Mouse (Mus musculus) cerebellum, postnatal 36 days (tissue): ENCODE data around the gene Ninj1.

ENCODE experiments used
- DNase-seq, 2 experiments: peaks; one replicate each; pipeline ENCODE4 v3.0.0; 2021 to 2022; ENCODE audit warnings: mixed read lengths in 2 of 2

Gene Ninj1

DNA sequence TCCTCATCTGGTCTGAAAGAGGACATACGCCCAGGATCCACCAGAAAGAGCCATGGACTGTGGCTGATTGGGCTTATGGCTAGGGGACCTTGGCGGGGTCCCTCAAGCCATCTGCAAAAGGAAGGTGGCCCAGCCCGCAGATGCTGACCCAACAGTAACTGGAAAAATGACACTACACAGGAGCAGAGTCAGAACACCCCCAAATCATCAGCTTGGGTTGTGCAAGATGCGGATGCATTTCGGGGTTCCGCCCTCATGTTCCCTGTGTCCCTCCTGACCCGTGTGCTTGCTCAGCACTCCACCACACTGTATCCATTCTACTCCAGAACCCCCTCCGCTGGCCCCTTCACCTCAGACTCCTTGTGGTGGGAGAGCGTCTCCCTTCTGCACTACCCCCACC is 11.4 kb downstream of the Ninj1 start:
- no peak for DNase-seq

DNA sequence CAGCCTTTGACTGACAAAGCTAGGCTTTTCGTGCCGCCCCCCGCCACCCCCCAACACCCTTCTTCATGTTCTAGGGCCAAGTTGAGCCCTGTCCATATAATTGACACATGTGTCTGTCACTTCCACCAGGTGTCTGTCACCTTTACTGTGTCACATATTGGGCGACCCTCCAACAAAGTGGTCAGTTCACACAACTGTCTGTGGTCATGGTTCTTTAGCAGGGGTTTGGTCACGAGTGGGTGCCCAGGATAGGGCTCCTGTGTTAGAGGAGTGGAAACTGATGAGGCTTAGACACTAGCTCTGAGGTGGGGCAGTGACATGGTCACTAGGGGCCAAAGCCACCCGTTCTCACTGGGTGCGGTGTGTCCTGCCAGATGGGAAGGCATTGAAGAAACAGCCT is 12.6 kb downstream of the Ninj1 start:
- no peak for DNase-seq

DNA sequence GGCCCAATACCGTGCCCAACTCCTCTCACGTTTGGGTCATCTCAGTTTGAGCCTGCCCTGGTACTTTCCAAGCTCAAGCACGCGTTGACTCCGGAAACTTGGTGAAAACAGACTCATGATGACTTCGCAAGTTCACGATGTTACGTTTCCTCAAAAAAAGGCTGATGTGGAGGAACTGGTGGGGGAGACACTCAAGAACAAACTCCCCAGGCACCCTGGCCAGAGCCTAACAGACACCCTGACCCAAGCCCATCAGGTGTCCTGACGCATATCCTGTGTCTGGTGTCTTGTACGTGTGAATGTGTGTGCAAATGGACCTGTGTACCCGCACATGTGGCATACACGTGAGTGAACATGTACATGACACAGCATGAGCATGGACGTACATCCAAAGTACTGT is 13.4 kb downstream of the Ninj1 start:
- no peak for DNase-seq

DNA sequence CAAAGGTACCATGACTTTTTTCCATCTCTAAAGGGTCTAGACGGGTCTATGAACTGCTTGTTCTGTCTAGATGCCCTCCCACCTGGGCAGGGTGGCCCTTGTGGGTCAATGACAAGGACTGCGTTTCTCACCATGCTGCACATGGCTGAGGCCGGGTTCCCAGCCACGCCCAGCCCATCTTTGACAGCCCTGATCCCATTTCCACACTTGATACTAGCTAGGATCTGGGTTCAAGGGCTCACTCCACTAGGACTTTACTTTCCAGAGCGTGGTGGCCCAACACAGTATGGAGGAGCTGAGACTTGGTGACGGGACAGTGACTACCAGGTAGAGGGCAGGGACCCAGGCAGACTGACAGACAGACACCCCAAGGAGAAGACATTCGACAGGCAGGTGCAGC is 15.3 kb downstream of the Ninj1 start:
- DNase-seq, result no peak

DNA sequence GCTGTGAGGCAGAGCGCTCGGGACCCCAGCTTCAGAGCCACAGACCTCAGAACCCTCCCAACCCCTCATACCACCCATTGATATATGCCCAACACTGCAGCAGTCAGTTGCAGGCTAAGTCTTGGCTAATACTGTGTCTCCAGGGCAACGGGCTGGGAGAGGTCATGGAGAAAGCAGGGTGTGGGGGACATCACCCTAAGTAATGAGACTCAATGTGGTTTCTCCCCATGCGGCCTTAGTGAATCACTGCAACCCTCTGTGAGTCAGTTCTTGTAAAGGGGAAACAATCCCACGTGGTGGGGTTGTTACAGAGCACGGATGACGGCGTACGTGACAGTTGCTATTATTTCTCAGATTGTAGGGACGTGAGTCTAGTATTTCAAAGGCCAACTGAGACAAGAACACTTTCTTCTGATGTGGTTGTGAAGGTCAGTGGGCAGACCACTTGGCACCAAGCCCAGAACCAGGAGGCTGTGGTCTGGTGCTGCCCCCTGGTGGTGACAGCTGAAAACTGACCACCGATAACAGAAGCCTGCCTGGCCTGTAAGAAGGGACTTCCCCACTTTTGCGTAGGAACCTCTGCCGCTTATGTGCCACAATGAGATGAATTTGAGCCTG is 18.2 kb downstream of the Ninj1 start:
- peak; percentile 83 to 88 for DNase-seq

DNA sequence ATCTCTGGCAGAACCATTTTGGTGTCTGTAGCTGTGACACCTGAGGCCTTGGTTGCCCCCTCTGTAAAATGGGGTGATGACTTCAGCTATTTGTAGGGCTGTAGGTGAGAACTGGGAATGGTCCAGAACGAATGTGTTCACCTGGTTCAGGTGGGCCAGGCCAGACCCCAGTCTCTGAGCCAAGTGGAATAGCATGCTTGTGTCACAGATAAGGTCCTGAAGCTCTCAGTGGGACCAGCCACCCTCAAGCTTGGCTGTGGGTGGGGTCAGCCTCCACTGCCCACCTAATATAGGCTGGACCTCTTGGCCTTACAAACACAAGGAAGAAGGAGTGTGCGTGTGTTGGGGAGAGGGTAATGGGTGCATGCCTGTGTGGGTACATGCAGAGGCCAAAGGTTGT is 19.1 kb downstream of the Ninj1 start:
- no peak for DNase-seq

DNA sequence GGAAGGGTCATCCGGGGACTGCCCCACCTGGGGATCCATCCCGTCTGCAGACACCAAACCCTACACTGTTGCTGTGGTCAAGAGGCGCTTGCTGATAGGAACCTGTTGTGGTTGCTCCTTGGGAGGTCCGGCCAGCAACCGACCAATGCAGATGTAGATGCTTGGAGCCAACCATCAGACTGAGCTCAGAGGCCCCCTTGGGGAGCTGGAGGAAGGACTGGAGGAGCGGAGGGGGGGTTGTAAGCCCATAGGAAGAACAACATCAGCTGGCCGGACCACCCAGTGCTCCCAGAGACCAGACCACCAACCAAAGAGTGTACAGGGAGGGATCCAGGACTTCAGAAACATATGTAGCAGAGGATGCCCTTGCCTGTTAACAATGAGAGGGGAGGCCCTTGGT is 22.0 kb downstream of the Ninj1 start:
- no peak for DNase-seq

DNA sequence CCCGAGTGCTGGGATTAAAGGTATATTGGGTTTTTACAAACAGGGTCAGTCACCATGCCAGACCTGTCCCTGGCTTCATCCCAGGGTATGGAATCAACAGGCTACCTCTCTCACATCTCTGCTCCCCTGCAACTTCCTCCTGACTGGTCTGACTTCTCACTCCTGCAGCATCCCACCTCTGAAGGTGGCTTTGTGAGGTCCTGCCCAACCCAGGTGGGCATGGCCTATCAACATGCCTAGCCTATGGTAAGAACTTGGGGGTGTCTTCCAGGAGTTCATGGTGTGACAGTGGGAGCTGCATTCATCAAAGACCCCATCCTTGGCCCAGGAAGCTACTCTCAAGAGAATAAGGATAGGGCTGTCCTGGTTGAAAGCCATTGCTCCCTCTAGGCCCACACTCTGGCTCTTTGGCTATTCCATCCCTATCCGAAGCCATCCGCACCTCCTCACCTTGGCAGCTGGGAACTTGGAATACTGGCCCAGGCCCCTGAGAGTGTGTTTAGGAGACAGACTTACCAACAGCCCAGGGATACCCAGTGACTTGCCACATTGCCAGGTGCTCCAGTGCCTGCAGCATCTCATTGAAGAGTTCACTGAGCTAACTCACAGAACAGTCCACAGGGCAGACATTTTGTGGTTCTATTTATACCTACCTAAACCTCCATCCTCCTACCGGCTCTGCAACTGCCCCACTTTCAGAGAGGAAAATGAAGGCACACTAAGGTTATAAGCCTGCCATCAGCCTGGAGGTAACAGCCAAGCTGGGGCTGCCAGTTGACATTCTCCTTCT is 25.6 kb downstream of the Ninj1 start:
- no peak for DNase-seq

DNA sequence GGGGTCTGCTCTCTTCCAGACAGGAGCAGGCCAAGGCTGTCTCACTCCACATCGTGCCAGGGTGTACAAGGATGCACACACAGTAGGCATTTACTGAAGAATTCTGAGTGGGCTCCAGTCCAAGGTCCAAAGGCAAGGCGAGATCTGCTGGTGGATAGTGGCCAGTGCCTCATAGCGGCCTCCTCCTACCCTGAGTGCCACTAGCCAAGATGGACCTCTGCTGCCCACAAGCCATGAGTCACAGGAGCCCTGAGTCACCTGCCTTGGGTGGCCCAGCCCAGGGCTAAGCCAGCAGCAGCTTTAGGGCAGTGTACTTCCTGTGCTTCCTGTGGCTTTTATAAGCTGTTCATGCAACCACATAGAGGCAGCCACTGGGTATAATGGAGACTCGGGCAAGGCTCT is 26.2 kb downstream of the Ninj1 start:
- DNase-seq, result peak; percentile 65 to 75

DNA sequence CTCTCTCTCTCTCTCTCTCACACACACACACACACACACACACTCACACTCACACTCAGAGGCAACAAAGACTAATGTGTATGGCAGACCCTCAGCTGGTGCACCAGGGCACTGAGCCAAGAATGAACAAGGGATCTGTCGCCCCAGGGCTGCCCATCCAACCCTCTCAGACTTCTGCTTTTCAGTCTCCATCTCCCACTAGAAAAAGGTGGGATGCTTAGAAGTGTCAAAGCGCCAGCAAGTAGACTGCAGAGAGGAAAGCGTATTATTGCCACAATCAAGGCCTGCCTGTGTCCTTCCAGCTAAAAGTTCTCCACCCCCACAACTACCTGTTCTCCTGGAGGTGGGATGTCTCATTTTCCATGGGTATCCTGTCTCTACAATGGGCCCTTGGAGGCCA is 27.2 kb downstream of the Ninj1 start:
- no peak for DNase-seq

DNA sequence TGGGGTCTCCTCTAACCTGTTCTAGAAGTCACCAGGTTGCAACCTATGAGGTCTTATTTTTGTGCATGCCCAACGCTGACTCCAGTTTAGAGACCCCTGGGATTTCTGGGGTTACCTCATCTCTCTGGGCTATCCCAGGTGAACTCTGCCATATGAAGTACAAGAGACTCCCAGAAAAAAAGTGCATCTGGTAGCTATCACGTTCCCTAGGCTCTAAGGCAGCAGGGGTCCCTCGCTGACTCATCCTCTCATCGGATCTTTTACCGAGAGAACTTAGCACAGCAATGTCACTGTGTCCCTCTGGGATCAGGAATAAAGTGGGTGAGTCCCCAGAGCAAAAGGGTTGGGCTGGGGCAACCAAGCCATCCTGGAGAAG is 27.8 kb downstream of the Ninj1 start:
- DNase-seq, result no peak

DNA sequence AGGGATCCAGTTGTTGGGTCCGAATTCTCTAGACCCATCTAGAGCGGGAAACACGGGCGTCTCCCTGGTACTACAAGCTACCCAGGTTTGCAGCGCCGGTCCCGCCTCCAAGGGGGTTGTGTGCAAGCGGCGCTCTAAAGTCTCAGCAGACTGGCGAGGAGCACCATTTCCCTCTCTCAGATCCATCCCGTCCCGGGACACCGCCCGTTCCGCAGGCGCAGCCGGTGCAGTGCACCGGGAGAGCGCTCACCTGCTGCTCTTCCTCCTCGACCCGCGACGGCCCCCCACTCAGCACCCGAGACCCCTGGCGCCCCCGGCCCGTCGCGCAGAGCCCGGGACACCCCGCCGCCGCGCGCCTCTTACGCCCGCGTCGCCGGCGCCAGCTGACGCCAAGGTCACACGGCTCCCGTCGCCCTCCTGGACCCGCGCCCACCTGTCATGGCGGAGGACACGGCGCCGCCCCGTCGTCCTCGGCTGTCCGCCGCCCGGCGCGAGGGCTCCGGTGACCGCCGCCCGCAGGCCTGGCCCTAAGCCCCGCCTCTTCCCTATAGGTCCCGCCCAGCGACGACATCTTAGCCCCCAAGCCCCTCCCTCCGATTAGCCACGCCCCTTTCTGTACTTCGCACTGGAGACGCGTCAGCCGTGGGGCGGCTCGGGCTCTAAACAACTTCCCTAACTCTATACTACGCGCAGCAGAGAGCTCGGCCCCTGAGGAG is 28.4 kb downstream of the Ninj1 start, which contains the start of gene Card19:
Card19 (minus strand) TSS at position 534 of the 716 bp plus-strand sequence.
- peak; percentile 87 to 88 for DNase-seq

DNA sequence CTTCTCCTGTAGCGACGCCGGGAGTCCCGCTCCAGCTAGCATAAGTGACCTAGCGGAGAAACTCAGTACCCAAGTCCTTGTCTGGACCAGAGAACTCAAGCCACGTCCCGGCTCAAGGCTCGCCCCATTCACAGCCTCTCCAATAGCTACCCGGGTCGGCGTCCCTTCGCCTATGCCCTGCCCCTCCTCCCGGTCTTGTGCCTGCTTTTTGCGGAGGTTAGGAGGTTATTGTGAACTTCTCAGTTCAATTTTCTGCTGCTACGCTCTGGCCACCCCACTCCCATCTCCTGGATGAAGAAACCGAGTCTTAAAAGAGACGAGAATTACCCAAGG is 28.9 kb downstream of the Ninj1 start:
- DNase-seq, result no peak

DNA sequence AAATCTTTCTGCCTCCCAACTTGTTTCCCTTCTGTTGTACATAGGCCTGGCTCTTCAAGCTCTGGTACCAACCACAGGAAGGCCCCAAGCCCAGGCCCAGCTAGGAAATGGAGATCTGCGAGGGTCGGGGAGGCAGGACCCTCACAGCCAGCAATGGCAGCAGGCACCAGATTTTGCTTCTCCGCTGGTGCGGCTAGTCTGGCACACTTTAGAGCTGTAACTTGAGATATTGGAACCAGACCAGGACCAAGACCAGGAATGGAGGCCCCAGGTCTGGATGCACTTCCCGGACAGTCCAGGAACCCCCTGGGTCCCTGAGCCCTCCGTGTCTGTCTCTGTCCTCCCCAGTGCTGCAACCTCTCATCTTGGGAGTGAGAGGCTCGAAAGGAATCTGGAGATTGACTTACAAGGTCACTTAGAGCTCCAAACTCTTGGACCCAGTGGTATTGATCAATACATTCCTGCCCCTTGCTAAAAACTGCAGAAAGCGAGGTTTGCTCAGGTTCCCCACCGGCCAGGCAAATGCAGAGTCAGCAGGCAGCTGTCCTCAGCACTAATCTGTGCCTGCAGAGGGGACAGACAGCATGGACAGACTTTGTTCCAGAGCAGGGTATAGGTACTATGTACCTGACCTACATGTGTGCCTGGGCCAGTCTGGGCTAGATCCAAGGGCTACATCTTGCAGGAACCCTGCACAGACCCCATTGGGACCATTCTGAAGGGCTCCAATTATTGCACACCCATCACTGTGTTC is 29.7 kb downstream of the Ninj1 start:
- no peak for DNase-seq

DNA sequence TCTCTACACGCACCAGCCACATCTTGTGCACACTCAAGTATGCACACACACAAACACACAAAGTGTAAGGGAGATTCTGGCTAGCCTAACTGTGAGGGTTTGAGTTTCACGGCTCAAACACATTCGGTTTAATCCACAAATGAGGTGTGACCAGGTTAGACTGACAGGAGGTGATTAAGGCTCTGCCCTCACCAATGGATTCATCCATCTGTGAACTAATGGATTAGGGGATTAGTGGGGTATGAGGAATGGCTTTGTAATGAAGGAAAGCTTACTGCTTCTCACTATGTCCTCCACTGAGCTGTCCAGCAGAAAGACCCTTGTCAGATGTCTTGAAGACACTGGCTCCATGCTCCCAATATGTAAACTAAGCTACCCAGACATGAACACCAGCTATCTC is 31.4 kb downstream of the Ninj1 start:
- no peak for DNase-seq

DNA sequence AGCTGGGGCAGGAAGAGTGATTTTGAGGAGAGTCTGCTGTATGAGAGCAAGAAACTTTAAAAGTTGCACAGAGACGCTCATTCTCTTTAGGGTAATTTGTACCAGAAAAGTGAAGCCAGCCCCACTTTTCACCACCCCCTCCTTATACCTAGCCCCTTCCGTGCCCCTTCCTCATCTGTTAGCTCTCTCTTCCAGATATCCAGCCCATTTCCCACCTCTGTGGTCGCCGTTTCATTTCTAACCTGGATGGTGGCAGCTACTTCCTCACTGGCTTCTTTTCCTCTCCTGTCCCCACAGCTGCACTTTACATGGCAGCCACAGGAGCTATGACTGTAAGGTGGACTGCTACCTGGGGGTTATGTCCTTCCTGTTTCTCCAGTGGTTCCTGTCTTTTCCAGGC is 32.1 kb downstream of the Ninj1 start:
- no peak for DNase-seq

DNA sequence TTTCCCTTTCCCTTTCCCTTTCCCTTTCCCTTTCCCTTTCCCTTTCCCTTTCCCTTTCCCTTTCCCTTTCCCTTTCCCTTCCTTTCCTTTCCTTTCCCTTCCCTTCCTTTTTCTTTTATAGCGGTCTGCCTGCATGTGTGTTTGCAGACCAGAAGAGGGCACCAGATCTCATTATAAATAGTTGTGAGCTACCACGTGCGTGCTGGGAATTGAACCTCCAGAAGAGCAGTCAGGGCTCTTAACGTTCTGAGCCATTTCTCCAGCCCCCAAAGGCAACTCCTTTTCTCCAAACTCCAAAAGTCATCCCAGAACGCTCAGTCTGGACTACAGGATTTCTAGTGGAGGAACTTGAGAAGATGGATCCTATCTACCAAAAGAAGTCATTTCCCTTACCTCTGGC is 33.6 kb downstream of the Ninj1 start:
- no peak for DNase-seq

DNA sequence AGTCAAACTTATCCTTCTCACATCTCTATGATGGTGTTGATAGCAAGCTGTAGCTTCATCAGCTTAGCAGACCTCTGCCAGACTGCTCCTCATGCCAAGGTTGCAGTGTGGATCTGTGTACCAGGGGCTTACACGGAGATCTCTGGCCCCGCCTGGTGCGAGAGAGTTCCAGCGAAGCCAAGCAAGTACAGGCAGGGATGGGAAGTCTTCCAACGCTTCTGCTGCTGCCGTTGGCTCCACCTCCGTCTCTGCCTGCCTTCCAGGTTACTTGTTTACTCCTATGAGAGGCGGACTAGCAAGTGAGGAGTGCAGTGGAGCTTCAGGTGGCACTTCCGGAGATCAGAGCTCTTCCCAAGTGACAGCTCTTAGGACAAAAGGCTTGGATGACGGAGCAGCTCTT is 37.0 kb downstream of the Ninj1 start:
- DNase-seq, result no peak

DNA sequence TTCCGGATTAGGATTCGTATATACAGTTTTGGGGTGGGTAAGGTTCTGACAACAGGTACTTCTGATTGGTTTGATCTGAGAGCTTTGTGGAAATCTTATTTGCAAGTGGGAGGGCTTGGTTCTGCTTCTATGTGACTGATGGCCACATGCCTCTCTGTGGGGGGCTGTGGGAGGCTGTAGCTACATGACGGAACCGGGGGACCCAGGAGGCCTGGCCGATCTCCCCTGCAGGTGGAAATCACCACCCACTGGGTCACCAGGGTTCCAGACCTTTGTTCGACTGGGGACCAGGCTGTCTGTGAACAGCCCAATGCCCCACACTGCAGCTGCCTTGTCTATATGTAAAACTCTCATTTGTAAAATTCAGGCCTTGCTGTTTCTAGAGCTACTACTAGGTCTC is 37.4 kb downstream of the Ninj1 start:
- DNase-seq, result no peak

DNA sequence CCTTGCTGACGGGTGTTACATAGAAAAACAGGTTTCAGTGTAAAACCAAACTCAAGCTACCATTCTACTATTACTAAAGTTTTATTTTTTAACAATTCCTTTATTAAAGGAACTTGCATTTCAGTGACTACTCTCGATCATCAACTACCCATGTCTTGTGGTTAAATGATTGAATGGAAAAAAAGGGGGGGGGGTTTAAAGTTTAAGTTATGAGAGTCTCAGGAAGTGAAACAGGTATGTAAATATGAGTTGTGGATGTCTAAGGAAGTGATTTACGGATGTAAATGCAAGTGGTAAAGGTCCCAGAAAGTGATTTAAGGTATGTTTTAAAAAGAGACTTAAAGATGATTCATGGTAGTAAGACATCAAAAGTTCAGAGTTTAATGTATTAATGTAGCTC is 37.9 kb downstream of the Ninj1 start:
- DNase-seq, result no peak

DNA sequence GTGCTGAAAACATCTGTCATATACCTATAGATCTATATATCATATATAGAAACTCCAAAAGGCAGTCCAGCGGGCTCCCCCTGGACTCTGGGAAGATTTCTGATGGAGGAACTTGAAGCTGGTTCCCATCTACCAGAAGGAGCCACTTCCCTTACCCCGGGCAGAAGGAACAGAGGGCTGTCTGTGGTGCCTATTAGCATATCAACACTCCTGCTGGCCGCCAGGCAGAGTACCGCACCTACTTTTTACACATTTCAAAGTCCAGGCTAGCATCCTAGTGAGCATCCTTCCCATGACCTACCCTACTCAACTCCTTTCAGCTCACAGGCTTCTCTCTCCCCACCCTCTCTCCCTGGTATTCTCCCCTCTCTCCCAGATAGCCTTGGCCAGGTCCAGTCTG is 38.3 kb downstream of the Ninj1 start:
- no peak for DNase-seq

DNA sequence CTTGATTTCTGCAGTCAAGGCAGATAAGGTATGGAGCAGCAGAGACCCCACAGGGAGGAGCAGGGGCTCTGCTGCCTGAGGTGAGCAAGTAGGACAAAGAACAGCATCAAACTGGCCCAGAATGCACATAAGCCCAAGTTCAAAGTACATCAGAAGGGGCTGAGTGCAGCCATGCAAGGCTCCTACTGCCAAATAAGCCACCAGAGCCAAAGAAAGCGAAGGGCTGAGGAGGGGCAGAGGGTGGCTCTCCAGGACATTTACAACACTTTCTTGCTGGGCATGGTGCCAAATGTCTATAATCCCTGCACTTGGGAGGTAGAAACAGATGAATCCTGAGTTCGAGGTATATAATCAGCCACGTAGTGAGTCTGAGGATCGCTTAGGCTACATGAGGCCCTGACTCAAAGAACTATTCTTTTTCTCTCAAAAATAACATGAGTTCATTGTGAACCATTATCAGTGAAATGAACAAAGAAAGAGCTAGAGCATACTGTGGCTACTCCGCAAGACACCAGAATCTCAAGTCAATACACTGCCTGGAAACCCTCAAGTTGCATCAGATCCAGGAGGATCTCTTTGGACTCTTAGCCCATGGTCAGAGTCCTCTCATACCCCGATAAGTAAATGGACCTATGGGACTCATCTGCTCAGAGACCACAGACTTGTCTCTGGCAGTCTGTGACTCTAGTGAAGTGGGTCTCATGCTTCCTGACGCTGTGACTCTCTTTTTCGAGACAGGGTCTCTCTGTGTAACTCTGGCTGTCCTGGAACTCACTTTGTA is 46.7 kb downstream of the Ninj1 start:
- no peak for DNase-seq

DNA sequence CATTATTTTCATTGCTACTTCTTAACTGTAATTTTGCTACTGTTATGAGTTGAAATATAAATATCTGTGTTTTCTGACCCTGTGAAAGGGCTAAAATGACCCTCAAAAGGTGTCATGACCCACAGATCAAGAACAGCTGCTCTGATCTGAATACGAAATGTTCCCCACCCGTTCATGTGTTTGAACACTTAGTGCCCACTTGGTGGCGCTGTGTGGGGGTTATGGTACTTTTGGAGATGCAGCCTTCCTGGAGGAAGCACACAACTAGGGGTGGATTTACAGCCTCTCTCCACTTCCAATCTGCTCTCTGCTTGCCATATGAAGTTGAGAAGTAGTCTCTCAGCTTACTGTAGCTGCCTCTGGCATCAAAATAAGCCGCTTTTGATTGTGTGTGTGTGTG is 47.4 kb downstream of the Ninj1 start:
- DNase-seq, result no peak
